Mouse (Mus musculus): Measurements from ENCODE around the gene Rnf133.

Rnf133 gene

DNA sequence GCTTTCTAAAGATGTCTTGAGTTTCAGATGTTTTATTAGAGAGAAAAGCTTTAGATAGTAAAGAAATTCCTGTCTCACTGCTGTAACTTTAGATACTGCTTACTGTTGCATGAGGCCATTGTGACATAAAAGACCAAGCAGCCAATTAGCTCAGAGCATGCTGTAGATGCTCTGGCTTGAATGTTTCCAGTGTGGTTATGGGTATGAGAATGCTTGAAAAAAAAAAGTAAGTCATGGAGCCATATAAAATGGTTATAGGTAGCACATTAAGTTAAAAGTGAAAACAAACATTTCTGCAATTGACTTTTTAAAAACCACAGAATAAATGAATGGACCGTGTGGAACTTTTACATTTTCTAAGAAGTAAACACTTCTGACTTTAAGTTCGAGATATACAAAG is at the start of gene Rnf133:
Rnf133 (minus strand) TSS at position 101 of the 400 bp plus-strand sequence.
- no peak for DNase-seq (ENCODE audit: low spot score)

DNA sequence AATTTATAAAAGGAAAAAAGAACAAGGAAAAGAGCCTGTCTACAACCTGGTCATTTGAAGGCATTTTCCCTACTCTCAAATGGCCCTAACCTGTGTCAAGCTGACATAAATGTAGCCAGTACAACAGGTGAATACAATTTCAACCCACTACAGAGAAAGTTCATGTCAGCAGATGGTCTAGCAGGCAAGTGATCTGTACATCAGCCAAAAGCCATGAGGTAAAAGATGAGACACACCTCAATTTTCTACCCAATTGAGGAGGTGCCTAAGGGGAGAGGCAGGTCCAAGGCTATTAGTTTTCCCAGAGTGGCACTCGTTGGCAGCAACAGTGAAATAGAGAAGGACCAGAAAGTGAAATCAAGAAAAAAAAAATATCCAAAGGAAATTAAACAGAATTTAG is 28.1 kb upstream of the Rnf133 start:
- DNase-seq (ENCODE audit: low spot score), result no peak

DNA sequence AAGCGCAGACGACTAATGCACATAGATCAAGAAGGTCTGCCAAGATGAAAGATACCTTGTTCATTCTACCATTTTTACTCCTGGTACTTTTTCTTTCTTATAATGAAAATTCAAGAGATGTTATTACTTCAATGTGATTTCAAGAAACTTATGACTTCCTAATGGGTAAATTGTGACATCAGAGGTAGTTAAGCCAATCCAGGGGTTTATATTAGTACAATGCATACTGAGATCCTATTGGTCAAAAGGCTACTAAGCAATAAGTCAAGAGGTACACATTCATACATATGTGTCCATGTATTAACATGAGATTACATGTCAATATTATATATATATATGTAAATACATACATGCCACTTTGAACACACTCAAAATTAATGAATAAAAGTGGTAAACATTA is 4.9 kb upstream of the Rnf133 start, which contains the start of gene Rnf148:
Rnf148 (minus strand) TSS at position 101 of the 400 bp plus-strand sequence.
- no peak for DNase-seq (ENCODE audit: low spot score)

DNA sequence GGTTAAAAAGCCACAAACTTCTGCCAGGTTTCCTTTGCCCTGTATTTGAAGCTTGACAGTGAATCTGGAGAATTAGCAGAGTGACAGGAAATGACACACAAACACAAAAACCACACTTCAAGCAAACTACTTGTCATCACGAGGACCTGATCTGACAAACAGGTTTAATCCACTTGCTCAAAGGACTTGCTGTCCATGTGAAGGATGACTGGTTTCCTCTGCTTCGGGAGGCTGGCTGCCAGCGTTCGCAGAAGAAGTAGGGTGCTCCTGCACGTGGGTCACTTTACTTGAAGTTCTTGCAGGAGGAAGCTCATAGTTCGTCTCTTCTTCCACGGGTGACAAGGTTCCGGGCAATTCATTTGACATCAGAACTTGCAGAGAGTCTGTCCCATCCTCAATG is 1.4 kb downstream of the Rnf133 start:
- DNase-seq (ENCODE audit: low spot score), result no peak

DNA sequence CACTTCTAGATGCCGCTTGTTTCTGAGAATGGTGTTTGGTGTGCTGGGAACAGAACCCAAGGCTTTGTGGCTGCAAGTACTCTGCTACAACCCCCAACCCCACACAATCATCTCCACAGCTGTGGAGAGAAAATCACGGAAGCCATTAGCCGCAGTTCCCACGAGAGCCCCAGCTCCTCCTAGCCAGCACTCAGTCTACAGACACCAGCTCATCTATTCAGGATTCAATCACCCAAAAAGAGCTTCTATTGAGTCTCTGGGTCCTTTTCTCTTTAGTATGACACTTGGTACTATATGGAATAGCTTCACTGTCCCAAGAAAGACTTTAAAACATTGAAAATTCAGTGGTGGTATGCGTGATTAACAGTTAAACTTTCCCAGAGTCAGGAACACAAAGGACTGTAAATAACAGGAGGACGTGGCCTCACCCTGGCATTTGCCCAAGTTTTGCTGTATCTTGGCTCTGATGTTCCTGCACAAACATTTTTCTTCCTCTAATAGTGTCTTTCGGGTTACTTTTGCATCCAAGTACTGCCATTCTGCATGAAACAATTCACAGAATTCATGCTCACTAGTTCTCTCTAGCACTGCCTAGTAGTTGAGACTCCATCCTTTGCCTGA is 2.4 kb downstream of the Rnf133 start:
- DNase-seq (ENCODE audit: low spot score), result no peak

DNA sequence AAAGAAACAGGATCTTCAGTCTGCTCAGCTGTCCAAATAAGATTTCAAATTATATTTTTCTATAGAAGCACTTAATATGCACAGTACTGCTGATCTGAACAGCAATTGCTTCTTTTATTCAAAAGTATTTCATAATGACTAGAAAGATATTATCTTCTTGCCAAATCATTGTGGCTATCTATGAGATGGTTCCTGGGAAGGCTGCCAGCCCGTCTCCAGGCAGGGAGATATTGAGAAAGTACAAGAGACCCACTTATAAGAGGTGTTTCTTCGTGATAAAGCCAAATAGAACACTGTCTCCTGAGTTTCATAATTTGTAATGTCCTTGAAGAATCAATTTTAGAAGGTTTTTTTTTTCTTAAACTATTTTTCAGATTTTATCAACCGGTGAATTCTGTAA is 13.0 kb downstream of the Rnf133 start:
- DNase-seq (ENCODE audit: low spot score), result no peak

DNA sequence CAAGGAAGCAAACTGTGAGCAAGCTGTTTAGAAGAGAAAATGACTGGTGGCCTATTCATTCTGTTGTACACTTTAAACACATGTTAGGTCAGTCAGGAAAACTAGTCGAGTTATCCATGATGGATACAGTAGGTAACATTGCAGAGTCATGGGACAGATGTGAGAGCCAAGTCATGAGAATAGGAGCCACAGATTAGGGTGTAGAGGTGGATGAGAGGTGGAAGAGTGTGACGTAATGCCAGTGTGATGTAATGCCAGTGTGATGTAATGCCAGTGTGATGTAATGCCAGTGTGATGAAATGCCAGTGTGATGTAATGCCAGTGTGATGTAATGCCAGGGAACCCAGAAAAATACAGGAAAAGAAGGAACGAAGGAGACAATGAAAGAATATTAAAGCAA is 14.9 kb downstream of the Rnf133 start:
- no peak for DNase-seq (ENCODE audit: low spot score)

DNA sequence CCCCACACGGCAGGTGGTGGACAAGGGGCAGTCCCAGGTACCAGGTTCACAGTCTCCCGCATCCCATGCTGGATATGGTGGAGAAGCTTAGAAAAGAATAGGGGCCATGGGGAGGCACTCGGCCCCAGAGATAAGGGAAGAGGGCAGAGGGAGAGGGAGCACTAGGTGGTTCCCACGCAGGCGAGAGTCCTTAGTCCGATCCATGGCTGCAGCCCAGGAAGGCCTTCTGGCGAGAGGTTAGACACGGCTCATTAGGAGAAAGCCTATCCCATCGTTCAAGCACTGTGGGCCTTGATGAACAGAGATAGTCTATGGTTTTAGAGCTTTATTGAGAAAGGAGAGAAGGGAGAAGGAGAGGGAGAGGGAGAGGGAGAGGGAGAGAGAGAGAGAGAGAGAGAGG is 16.1 kb downstream of the Rnf133 start:
- DNase-seq (ENCODE audit: low spot score), result no peak

DNA sequence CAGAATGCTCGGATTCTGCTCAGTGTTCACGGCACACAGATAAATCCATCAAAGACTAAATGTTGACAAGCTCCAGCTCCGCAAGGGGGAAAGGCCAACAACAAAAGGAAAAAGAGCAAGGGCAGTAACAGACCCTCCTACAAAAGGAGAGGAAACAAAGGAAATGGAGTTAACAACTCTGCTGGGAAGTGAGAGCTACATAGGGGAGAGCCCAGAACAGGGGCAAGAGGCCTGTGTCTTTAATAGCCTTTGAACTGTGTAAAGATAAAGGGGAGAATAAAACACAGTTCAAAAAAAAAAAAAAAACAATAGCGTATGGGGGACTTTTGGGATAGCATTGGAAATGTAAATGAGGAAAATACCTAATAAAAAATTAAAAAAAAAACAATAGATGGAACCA is 19.6 kb downstream of the Rnf133 start:
- DNase-seq (ENCODE audit: low spot score), result no peak

All from urinary bladder, postnatal 25 days (tissue).